Mouse (Mus musculus): ENCODE results near the gene Scimp.
A peak's percentile ranks its signal among the peaks of the same experiment; 100 is the strongest.
"Not testable (repeated sequence)": the region's sequence is repeated elsewhere in the genome, so short reads cannot be mapped to it uniquely, and the experiment has no call there.

The Scimp gene

GRCm38 (mm10) chr11:70811041-70811440, 1.3 kb downstream of the Scimp start:
- no peak for DNase-seq

GRCm38 (mm10) chr11:70809011-70809410, 3.4 kb downstream of the Scimp start:
- no peak for DNase-seq

- no peak for DNase-seq
Measured at GRCm38 (mm10) chr11:70808101-70808500, 4.3 kb downstream of the Scimp start.

GRCm38 (mm10) chr11:70807630-70808029, 4.8 kb downstream of the Scimp start:
- no peak for DNase-seq

- DNase-seq = no peak
Measured at GRCm38 (mm10) chr11:70806697-70807096, 5.7 kb downstream of the Scimp start.

- no peak for DNase-seq
Measured at GRCm38 (mm10) chr11:70805641-70806175, 6.7 kb downstream of the Scimp start.

- no peak for DNase-seq
Measured at GRCm38 (mm10) chr11:70804395-70804794, 8.0 kb downstream of the Scimp start.

GRCm38 (mm10) chr11:70803711-70804200, 8.6 kb downstream of the Scimp start:
- DNase-seq = no peak

- DNase-seq = no peak
Measured at GRCm38 (mm10) chr11:70802865-70803261, 9.5 kb downstream of the Scimp start.

- DNase-seq = no peak
Measured at GRCm38 (mm10) chr11:70802208-70802864, 10.1 kb downstream of the Scimp start.

- no peak for DNase-seq
Measured at GRCm38 (mm10) chr11:70792409-70792808, 20.0 kb downstream of the Scimp start.

GRCm38 (mm10) chr11:70791676-70792075, 20.7 kb downstream of the Scimp start:
- DNase-seq = no peak

- no peak for DNase-seq
Measured at GRCm38 (mm10) chr11:70790874-70791551, 21.4 kb downstream of the Scimp start.

- DNase-seq = no peak
Measured at GRCm38 (mm10) chr11:70790426-70790825, 22.0 kb downstream of the Scimp start.

GRCm38 (mm10) chr11:70788972-70789655, 23.3 kb downstream of the Scimp start:
- DNase-seq = no peak

GRCm38 (mm10) chr11:70787052-70787451, 25.3 kb downstream of the Scimp start:
- DNase-seq = no peak

- no peak for DNase-seq
Measured at GRCm38 (mm10) chr11:70785908-70786307, 26.5 kb downstream of the Scimp start.

- not testable (repeated sequence) for DNase-seq
Measured at GRCm38 (mm10) chr11:70778058-70778457, 34.3 kb downstream of the Scimp start.

- no peak for DNase-seq
Measured at GRCm38 (mm10) chr11:70777634-70778033, 34.8 kb downstream of the Scimp start.

GRCm38 (mm10) chr11:70776830-70777571, 35.4 kb downstream of the Scimp start:
- DNase-seq = peak; percentile 75

- no peak for DNase-seq
Measured at GRCm38 (mm10) chr11:70770804-70771203, 41.6 kb downstream of the Scimp start.

- peak; percentile 9 for DNase-seq
Measured at GRCm38 (mm10) chr11:70765776-70766445, 46.5 kb downstream of the Scimp start.

Data from lung, postnatal 14 days (tissue).